In the genomic region with DNA sequence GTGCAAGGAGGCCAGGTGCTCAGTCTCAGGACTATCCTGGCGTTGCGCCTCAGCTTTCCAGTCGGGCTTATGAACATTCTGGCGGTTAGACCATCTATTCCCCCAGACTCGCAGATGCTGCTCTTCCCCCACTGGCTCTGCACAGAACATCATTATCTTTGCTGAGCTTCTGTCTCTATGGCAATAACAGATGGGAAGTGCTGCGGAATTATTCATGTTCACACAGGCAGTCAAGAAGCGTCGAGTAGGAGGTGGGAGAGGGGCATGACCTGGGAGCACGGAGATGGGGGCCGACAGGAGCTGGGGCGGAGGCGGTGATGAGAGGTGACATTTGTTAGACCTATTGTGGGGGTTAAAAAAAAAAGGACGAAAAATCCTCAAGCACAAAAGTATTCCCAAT, we compare ENCODE assay signal across 7 mouse cellular contexts. TPM values are rescaled to one million over a fixed set of nuclear protein-coding genes. Genes with fewer than 3 reads are reported as not detected.
DNase-seq lines count a peak whose midpoint lies in the region; ATAC-seq and TF ChIP-seq lines count a peak whose summit lies in the region.

No protein-coding gene starts in this region.

- no peak for TF ChIP-seq CTCF in embryonic fibroblast, embryonic 13.5 days (IDR thresholded peaks at IDR 0.05; ENCODE audit: borderline replicate concordance, insufficient read depth, low read length)

- H3K4me1 ChIP-seq in ES-E14 (ENCODE audit: control insufficient read depth in 2 of 2, insufficient read depth in 2 of 2, low read length in 2 of 2, poor library complexity in 1 of 2), result peaks cover 22 to 23% of the 10 kb centered on the region in 2 experiments
- H3K4me1 ChIP-seq in embryonic fibroblast, embryonic 13.5 days (ENCODE audit: control insufficient read depth, insufficient read depth, low read length), result peaks cover 11% of the 10 kb centered on the region
- peaks cover 28% of the 10 kb centered on the region for H3K4me1 ChIP-seq in hindbrain, embryonic 14.5 days (replicated peaks; ENCODE audit: control insufficient read depth, insufficient read depth, low read length)
- H3K4me1 ChIP-seq in midbrain, embryonic 15.5 days, result peaks cover 23% of the 10 kb centered on the region

- peak overlapping the region; percentile 47 to 99 for H3K4me3 ChIP-seq in ES-E14 (ENCODE audit: insufficient read depth in 1 of 2, low read depth in 1 of 2, low read length in 2 of 2, poor library complexity in 1 of 2, severe bottlenecking in 1 of 2)
- H3K4me3 ChIP-seq in embryonic fibroblast, embryonic 13.5 days (ENCODE audit: insufficient read depth, low read length), result peak overlapping the region; percentile 7
- peak overlapping the region; percentile 92 for H3K4me3 ChIP-seq in hindbrain, embryonic 14.5 days (replicated peaks; ENCODE audit: low read length)
- peak overlapping the region; percentile 88 for H3K4me3 ChIP-seq in midbrain, embryonic 15.5 days

- no peak for TF ChIP-seq POLR2A in embryonic fibroblast, embryonic 13.5 days (IDR thresholded peaks at IDR 0.05; ENCODE audit: low read depth, low read length)

- no peak for DNase-seq in ES-E14 (ENCODE audit: low read depth, low spot score)
- DNase-seq in ZHBTc4 (ENCODE audit: low read depth, low spot score), result peak; percentile 21
- DNase-seq in hindbrain, embryonic 14.5 days (ENCODE audit: low spot score), result peak; percentile 69
- peak; percentile 69 to 85 for DNase-seq in left cerebral cortex, postnatal 14 days (ENCODE audit: low spot score in 2 of 2)
- DNase-seq in thymus, adult 18-20 months, result peak; percentile 39 to 52

- peak; percentile 15; the same call in 1 of the 2 replicates for ATAC-seq in hindbrain, embryonic 14.5 days (ENCODE audit: low FRiP score)
- peak; percentile 55 for ATAC-seq in midbrain, embryonic 15.5 days (replicated peaks)

- WGBS in hindbrain, embryonic 14.5 days, result 2% methylated on average over 13 of the region's 13 CpGs
- 2% methylated on average over 13 of the region's 13 CpGs for WGBS in midbrain, embryonic 15.5 days

- H3K27me3 ChIP-seq in hindbrain, embryonic 14.5 days (ENCODE audit: control insufficient read depth, insufficient read depth, low read length), result no peaks in the 10 kb centered on the region
- H3K27me3 ChIP-seq in midbrain, embryonic 15.5 days (replicated peaks), result no peaks in the 10 kb centered on the region

- H3K4me2 ChIP-seq in hindbrain, embryonic 14.5 days (replicated peaks), result peak overlapping the region; percentile 83
- H3K4me2 ChIP-seq in midbrain, embryonic 15.5 days, result peak overlapping the region; percentile 81

- peak overlapping the region; percentile 33; the same call in 1 of the 2 replicates for H3K9ac ChIP-seq in ES-E14 (ENCODE audit: insufficient read depth, low read depth, low read length, poor library complexity, severe bottlenecking)
- peak overlapping the region; percentile 96 for H3K9ac ChIP-seq in hindbrain, embryonic 14.5 days
- peak overlapping the region; percentile 88 for H3K9ac ChIP-seq in midbrain, embryonic 15.5 days

- peak overlapping the region; percentile 100; the same call in 1 of the 2 replicates for H3K27ac ChIP-seq in ES-E14 (ENCODE audit: insufficient read depth, low read depth, low read length, poor library complexity, severe bottlenecking)
- H3K27ac ChIP-seq in embryonic fibroblast, embryonic 13.5 days (ENCODE audit: insufficient read depth, low read length), result peak overlapping the region; percentile 99; the same call in 1 of the 2 replicates
- peak overlapping the region; percentile 98 for H3K27ac ChIP-seq in hindbrain, embryonic 14.5 days
- peak overlapping the region; percentile 100 for H3K27ac ChIP-seq in midbrain, embryonic 15.5 days

- H3K36me3 ChIP-seq in ES-E14 (ENCODE audit: control insufficient read depth, insufficient read depth, low read length, poor library complexity, severe bottlenecking), result peaks cover 5% of the 10 kb centered on the region; the same call in 1 of the 2 replicates
- peaks cover 3% of the 10 kb centered on the region; the same call in 1 of the 2 replicates for H3K36me3 ChIP-seq in hindbrain, embryonic 14.5 days (replicated peaks; ENCODE audit: control insufficient read depth, insufficient read depth)
- no peaks in the 10 kb centered on the region for H3K36me3 ChIP-seq in midbrain, embryonic 15.5 days (replicated peaks)

- in situ Hi-C loops in ES-E14 (cut with MboI; ENCODE audit: low sequenced_read_pairs in 2 of 2, unreplicated experiment in 2 of 2), result no loop called here

- intact Hi-C loops in left cerebral cortex, postnatal 14 days (cut with DNase I), result loop anchor here (5.0 kb wide), 1 partner anchor 36 kb away; no protein-coding TSS in a partner anchor

- H3K9me3 ChIP-seq in ES-E14 (ENCODE audit: control insufficient read depth, insufficient read depth, low read depth, low read length), result no peaks in the 10 kb centered on the region
- H3K9me3 ChIP-seq in hindbrain, embryonic 14.5 days (ENCODE audit: control insufficient read depth, low read length), result no peaks in the 10 kb centered on the region
- H3K9me3 ChIP-seq in midbrain, embryonic 15.5 days, result no peaks in the 10 kb centered on the region

TF ChIP-seq in ES-E14, 5 proteins besides CTCF, POLR2A, EP300 and RAD21:
- no peak for TF ChIP-seq MAFK (IDR thresholded peaks at IDR 0.05; ENCODE audit: insufficient read depth, low read depth, low read length)
- no peak for TF ChIP-seq HCFC1 (IDR thresholded peaks at IDR 0.05; ENCODE audit: borderline replicate concordance, insufficient read depth, low read length)
- TF ChIP-seq CHD2 (IDR thresholded peaks at IDR 0.05; ENCODE audit: low read depth, low read length), result no peak
- TF ChIP-seq ZNF384 (IDR thresholded peaks at IDR 0.05; ENCODE audit: low read depth, low read length), result no peak
- TF ChIP-seq ZC3H11A (IDR thresholded peaks at IDR 0.05; ENCODE audit: borderline replicate concordance, low read depth, low read length), result no peak

RNA-seq across cellular contexts. Expression of a gene that starts 1.7 kb away (rescaled TPM):
- 68.9 and 92.2 TPM in 2 replicates for total RNA-seq in ES-E14 (2012; rRNA removed)
- 50.3 and 62.7 TPM in 2 replicates for polyA plus RNA-seq in embryonic fibroblast, embryonic 13.5 days (2011; ENCODE audit: insufficient read length, low read depth, missing spikeins)
- 34.4 and 36.5 TPM in 2 replicates for polyA plus RNA-seq in hindbrain, embryonic 14.5 days (2014; fragmentation: Nextera tagmentation; extraction: Ambion mirVana)
- total RNA-seq in left cerebral cortex, postnatal 14 days (2021), result 10 to 100 TPM; 63.1 to 64.6 TPM
- polyA plus RNA-seq in midbrain, embryonic 15.5 days (2015; fragmentation: Nextera tagmentation; extraction: Ambion mirVana), result 25.9 and 29.5 TPM in 2 replicates

RNA-seq across cellular contexts. Expression of a gene that starts 56.5 kb away (rescaled TPM):
- 0.13 and 0.21 TPM in 2 replicates for total RNA-seq in ES-E14 (2012; rRNA removed)
- 1.0 TPM in 1 of 2 replicates, not detected in the other for polyA plus RNA-seq in embryonic fibroblast, embryonic 13.5 days (2011; ENCODE audit: insufficient read length, low read depth, missing spikeins)
- polyA plus RNA-seq in hindbrain, embryonic 14.5 days (2014; fragmentation: Nextera tagmentation; extraction: Ambion mirVana), result 40.3 and 44.9 TPM in 2 replicates
- total RNA-seq in left cerebral cortex, postnatal 14 days (2021), result 100 to 1,000 TPM in 1 of 2 experiments, 10 to 100 TPM in 1; 80.3 to 138 TPM
- polyA plus RNA-seq in midbrain, embryonic 15.5 days (2015; fragmentation: Nextera tagmentation; extraction: Ambion mirVana), result 57.8 and 75.1 TPM in 2 replicates

Comparison
In these comparisons a context has a peak if more than half of its experiments do, and no peak if none do; other contexts are left out.
1. H3K4me3 ChIP-seq: peak in every context shown above with its lines; median percentile 92 in hindbrain, embryonic 14.5 days; 88 in midbrain, embryonic 15.5 days; 73 in ES-E14; 7 in embryonic fibroblast, embryonic 13.5 days.
2. H3K9ac ChIP-seq: peak in every context shown above with its lines; median percentile 96 in hindbrain, embryonic 14.5 days; 88 in midbrain, embryonic 15.5 days; 33 in ES-E14.
3. RNA of a gene that starts 56.5 kb away (polyA plus RNA-seq): 57.8 to 75.1 TPM in midbrain, embryonic 15.5 days and 40.3 to 44.9 TPM in hindbrain, embryonic 14.5 days; 1.0 TPM in embryonic fibroblast, embryonic 13.5 days; every median in the first group is over 10 times any median in the second.
4. Peak in every context shown above with its lines, with median percentiles within 50 percentile points of each other: H3K27ac ChIP-seq.